Mouse (Mus musculus) layer of hippocampus, adult 2 months (tissue): Measurements from ENCODE around the gene Clspn. TPM values are rescaled to one million over a fixed set of nuclear protein-coding genes. Genes with fewer than 3 reads are reported as not detected.
A peak's percentile ranks its signal among the peaks of the same experiment; 100 is the strongest.

Experiments used
- DNase-seq, 2 experiments: peaks; one replicate each; pipeline ENCODE4 v3.0.0; 2022; ENCODE audit warnings: low spot score in 2 of 2
- H3K27ac ChIP-seq: fragments of 200-600 bp; 2 replicates; pipeline ENCODE4 v1.8.1; 2022
- H3K4me3 ChIP-seq: fragments of 200-600 bp; 2 replicates; pipeline ENCODE4 v1.8.1; 2022; ENCODE audit warnings: mild to moderate bottlenecking
- CTCF ChIP-seq: fragments of 200-600 bp; conservative IDR thresholded peaks from 2 replicates; pipeline ENCODE4 v1.8.1; 2022; ENCODE audit warnings: antibody characterized with exemption, mild to moderate bottlenecking, moderate library complexity
- total RNA-seq, 2 experiments: library from RNA; stranded (reverse); gene quantifications; 2 replicates each; pipeline ENCODE4 v1.2.3; 2021

Gene Clspn
- total RNA-seq, 2 experiments from 2014 or later: 1.6 to 2.2 TPM

DNA sequence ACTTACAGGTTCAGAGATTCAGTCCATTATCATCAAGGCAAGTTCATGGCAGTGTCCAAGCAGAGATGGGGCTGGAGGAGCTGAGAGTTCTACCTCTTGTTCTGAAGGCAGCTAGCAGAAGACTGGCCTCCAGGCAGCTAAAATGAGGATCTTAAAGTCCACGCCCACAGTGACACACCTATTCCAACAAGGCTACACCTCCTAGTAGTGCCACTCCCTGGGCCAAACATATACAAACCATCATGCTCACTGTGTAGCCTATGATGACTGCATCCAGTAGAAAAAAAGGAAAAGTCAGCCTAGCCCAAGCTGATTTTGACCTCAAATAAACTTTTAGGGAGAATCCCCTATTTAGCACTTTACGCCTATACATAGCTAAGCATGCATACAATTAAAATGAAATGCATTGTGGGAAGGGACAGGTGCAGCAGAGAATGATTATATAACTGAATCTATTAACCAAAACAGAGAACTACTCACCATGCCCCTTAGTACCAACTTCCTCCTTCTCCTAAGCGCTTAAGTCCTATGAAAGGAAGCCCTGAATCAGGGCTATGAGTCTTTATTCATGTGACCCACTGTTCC is 16.2 kb upstream of the Clspn start:
- no peak for TF ChIP-seq CTCF
- Histone ChIP-seq H3K27ac (no peak overlapping the region), H3K4me3 (no peak overlapping the region)
- no peak for DNase-seq

DNA sequence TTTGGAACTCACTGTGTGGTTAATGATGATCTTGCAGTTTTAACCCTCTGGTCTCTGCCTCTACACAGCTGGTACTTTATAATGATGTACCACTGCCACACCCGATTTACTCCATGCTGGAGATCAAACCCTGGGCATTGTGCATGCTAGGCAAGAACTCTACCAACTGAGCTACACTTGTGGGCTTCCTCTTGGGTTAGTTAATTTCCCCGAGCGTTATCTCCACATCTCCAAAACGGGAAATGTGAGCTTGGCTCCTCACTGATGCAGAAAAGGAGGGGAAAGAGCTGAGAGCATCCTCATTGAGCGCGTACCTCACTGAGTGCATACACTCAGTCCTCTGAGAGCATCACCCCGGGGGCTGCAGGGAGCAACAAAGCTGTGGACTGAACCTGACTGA is 13.9 kb upstream of the Clspn start:
- no peak overlapping the region for H3K27ac ChIP-seq
- H3K4me3 ChIP-seq: no peak overlapping the region
- no peak for TF ChIP-seq CTCF
- no peak for DNase-seq

DNA sequence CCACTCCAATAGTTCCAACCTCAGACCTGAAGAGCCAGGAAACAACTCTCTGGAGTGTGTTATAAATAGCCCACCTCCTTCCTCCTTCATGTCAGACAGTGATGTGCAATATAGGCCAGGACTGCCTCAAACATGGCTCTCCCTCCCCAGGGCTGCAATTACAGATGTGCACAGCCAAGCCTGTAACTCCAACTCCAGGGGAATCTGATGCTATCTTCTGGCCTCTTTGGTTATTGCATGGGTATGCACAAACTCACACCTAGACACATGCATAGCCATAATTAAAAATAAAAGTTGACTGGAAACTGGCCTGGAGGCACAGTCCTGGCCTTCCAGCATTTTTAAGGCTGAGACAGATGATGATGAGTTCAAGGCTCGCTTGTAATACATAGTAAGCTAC is 11.7 kb upstream of the Clspn start:
- DNase-seq: no peak
- H3K27ac ChIP-seq: no peak overlapping the region
- no peak overlapping the region for H3K4me3 ChIP-seq
- TF ChIP-seq CTCF: no peak

DNA sequence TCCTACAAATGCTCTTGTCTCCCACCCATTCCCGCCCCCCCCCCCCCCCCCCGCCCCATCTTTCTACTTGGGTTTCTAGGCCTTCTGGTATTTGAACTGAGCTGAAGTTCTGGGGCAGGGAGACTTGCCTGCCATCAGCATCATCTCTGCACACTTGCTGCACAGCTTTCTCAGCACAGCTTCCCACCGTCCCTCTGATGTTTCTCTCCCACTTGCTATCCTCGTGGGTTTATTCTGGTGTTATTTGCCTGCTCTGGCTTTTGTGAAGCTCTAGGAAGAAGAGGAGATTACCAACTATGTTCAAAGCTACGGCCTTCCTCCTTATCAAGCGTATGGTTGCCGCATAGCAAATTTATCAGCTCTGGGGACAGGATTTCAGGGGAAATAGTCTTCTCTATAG is 11.0 kb upstream of the Clspn start:
- DNase-seq: no peak
- H3K4me3 ChIP-seq: no peak overlapping the region
- no peak for TF ChIP-seq CTCF
- H3K27ac ChIP-seq: no peak overlapping the region

DNA sequence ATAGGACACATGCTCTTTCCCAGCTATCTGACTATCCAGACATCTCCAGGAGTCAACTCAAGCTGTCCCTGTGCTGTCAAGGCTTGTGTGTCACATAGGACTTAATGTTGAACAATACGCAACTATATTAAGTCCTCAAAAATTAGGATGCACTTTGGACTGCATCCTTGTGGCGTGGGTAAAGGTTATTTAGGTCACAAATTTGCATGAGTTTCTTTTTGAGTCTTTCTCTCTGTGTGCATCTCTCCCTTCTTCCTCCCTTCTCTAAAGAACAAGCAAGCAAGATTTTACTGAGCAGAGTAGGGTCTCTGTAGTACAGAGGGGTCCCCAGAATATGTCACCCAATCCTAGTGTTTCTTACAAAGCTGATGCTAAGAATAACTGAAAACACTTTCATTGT is 10.6 kb upstream of the Clspn start:
- Histone ChIP-seq H3K4me3 (no peak overlapping the region), H3K27ac (no peak overlapping the region)
- TF ChIP-seq CTCF: no peak
- no peak for DNase-seq

DNA sequence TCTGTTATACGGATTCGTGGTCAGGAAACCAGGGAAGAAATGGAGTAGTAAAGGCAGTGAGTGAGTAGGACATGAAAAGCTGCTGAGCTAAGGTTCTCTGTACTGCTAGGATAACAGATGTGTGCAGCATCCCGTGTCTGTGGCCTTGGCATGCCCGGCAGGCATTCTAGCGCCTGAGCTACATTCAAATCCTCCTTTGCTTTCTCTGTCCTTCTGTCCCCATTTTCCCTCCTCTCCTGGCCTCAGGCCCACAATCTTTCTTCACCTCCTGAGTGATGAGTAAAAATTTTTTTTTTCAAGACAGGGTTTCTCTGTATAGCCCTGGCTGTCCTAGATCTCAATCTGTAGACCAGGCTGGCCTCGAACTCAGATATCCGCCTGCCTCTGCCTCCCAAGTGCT is 4.6 kb upstream of the Clspn start:
- Histone ChIP-seq H3K27ac (no peak overlapping the region), H3K4me3 (no peak overlapping the region)
- no peak for DNase-seq
- TF ChIP-seq CTCF: no peak

DNA sequence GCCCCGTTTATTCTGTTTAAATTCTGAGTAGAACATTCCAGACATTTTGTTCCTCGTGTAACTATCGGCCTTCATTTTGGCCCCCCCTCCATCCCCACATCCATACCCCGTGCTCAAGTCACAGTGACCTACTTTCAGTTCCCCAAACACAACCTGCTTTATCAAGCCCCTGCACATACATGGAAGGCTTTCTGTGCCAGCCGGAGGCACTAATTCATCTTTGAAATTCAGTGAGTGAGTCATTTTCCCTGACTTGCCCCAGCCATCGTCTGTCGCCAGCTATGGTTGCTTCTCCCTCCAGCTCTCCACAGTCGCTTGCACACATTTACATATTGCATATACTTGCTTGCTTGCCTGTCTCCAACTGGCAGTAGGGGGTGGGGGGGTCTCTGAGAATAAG is 3.6 kb upstream of the Clspn start:
- Histone ChIP-seq H3K4me3 (no peak overlapping the region), H3K27ac (no peak overlapping the region)
- TF ChIP-seq CTCF: no peak
- DNase-seq: peak in 1 of 2 experiments; percentile 33

DNA sequence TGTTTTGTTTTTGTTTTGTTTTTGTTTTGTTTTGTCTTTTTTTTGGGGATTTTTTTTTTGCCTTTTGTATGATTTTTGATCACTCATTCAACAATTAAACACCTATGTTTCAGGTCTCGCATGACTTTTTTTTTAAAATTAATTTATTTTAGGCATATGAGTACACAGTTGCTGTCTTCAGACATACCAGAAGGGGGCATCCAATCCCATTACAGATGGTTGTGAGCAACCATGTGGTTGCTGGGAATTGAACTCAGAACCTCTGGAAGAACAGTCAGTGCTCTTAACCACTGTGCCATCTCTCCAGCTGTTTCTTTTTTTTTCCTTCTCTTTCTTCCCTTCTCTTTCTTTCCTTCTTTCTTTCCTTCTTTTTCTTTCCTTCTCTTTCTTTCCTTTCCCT is 3.0 kb upstream of the Clspn start:
- TF ChIP-seq CTCF: peak; percentile 52
- H3K27ac ChIP-seq: no peak overlapping the region
- no peak overlapping the region for H3K4me3 ChIP-seq
- DNase-seq: no peak

DNA sequence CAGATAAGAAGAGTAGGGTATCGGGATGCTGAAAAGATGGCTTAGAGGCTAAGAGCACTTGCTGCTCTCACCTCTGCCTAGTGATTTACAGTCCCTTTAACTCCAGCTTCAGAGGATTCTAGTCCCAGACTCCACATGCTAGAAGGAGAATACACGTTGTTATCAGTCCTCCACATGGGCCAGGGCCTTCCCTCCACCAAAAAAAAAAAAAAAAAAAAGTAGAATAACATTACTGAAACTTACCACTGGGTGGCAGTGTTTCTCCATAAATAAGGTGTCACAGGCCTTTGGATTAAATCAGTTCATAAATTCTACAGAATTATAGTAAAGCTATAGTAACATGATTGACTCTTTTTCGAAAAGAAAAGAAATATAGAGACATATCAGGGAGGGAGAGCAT is 2.3 kb upstream of the Clspn start:
- H3K4me3 ChIP-seq: no peak overlapping the region
- TF ChIP-seq CTCF: peak; percentile 84
- H3K27ac ChIP-seq: no peak overlapping the region
- DNase-seq: no peak

DNA sequence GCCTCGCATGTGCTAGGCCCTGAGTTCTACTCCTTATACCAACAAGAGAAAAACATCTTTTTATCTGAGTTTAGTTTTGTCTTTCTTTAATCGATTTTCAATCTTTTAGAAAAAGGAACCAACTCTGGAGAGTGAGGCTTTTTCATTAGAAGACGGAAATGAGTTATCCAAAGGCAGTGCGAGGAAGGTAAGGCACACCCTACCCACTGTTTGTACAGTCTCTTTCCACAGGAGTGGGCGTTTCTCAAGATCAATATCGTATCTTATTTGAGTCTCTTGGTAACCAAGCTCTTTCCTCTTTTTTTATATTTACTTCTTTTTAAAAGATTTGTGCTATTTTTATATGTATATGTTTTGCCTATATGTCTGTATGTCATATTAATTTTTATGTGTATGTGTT is 7.1 kb downstream of the Clspn start:
- no peak for DNase-seq
- Histone ChIP-seq H3K27ac (no peak overlapping the region), H3K4me3 (no peak overlapping the region)
- no peak for TF ChIP-seq CTCF

DNA sequence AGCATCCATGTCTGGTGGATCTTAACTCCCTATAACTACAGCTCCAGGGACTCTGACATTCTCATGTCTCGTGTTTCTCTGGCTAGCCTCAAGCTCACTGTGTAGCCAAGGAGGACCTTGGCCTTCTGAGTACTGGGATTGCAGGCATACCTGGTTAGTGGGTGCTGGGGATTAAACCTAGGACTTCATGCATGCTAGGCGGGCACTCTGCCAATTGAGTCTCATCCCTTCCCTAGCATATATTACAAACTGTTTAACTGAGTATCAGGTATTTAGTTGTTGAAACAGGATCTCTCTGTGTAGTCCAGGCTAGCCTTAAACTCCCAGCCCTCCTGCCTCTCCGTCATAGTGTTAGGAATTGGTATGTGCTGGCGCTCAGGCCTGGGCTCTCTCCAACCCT is 10.5 kb downstream of the Clspn start:
- Histone ChIP-seq H3K4me3 (no peak overlapping the region), H3K27ac (no peak overlapping the region)
- TF ChIP-seq CTCF: no peak
- no peak for DNase-seq

DNA sequence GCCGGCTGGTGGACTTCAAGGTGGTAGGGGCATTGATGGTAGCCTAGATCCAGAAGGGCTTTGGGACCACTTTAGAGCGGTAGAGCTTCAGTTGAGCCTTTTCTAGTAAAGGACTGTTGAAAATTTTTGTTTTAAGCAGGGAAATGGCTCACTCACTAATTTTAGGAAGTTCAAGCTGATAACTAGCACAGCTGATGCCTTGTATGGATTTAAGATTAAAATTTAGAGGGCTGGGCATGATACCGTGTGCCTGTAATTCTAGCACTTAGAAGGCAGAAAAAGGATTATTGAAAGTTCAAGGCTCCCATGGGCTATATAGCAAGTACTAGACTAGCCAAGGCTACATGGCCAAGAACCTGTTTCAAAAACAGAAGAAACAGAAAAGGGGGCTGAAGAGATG is 13.0 kb downstream of the Clspn start:
- Histone ChIP-seq H3K4me3 (no peak overlapping the region), H3K27ac (no peak overlapping the region)
- TF ChIP-seq CTCF: no peak
- DNase-seq: no peak

DNA sequence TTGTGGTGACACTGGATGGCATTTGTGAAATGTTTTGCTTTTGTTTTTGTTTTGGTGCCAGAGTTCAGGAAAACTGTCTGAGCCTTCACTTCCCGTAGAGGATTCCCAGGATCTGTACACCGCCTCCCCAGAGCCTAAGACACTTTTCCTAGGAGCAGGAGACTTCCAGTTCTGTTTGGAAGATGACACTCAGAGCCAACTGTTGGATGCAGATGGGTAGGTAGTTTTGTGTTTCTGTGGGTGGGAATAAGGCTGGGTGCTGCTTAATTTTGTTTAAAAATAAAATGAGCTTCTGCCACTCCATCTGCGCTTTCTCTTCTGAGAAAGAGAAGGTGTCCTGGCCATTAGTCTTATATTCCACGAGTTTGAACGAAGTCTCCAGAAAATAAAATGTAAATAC is 19.5 kb downstream of the Clspn start:
- peak; percentile 66 to 76 for DNase-seq
- TF ChIP-seq CTCF: no peak
- H3K27ac ChIP-seq: peak overlapping the region; percentile 67
- peak overlapping the region; percentile 22; the same call in 1 of the 2 replicates for H3K4me3 ChIP-seq

DNA sequence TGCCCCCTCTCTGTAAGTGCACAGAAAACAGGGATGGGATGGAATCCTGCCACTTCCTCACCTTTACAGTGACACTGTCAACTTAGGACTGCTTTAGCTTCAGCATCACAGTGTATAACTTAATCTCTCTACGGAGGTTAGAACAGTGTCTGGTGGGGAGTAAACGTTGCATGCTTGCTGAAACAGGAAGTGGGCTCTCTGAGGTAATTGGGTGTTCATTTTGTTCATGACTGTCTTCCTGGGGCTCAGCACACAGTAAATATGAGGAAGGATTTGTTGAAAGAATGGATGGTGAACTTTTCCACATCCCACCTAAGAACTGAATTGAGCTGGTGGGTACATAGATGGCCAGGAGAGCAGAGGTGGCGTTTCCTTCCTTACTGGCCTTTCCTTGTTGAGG is 21.2 kb downstream of the Clspn start:
- TF ChIP-seq CTCF: no peak
- DNase-seq: no peak
- H3K27ac ChIP-seq: no peak overlapping the region
- no peak overlapping the region for H3K4me3 ChIP-seq

DNA sequence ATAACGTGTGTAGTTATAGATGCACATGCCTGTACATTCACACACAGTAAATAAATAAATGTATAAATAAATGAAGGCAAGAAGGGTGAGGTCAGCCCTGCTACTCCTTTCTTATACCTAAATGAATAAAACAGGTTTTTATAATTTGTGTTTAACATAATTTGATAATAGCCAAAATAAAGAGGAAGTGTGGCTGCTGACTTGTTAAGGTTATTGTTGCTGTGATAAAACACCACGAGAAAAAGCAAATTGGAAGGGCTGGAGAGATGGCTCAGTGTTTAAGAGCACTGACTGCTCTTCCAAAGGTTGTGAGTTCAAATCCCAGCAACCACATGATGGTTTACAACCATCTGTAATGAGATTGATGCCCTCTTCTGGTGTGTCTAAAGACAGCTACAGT is 22.3 kb downstream of the Clspn start:
- Histone ChIP-seq H3K4me3 (no peak overlapping the region), H3K27ac (no peak overlapping the region)
- DNase-seq: no peak
- no peak for TF ChIP-seq CTCF
